Mouse (Mus musculus): ENCODE results near the gene Znhit1. TPM values are rescaled to one million over a fixed set of nuclear protein-coding genes. Genes with fewer than 3 reads are reported as not detected.

Gene Znhit1
- polyA plus RNA-seq, 1 experiment: 438 TPM

DNA sequence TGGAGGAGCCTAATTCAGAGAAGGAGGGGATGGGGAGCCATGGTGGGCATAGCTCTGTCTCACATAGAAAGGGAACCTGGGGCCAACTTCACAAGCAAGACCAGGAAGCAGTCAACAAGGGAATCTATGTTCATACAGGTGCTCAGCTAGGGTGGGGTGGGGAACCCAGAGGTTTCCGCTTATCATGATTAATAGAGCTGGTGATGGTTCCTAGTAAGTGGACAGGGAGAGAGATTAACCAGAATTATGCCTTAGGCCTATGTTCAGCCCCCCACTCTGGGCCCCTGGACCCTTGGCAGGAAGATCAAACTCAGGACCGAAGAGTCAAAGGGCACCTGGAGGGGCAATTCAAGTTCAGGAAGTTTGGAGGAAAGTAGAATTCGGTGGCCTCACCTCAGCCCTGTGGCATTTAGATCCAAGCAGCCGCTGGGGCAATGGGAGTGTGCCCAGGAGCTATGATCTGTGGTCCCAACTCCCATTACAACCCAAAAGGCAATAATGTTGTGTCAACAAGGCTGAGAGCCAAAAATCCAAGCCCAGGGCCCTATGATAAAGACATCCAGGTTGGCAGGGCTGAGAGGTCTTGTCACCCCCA is 20.9 kb downstream of the Znhit1 start:
- Histone ChIP-seq H3K36me3 (replicated peaks; ENCODE audit: low read length) (peaks cover 61% of the 10 kb centered on the region), H3K4me1 (peaks cover 44% of the 10 kb centered on the region), H3K4me3 (replicated peaks) (no peak overlapping the region), H3K27me3 (replicated peaks) (no peaks in the 10 kb centered on the region), H3K9me3 (no peaks in the 10 kb centered on the region)
- TF ChIP-seq FLI1 (IDR thresholded peaks at IDR 0.05; ENCODE audit: low read length): no peak
- no peak for TF ChIP-seq GATA1 (IDR thresholded peaks at IDR 0.05; ENCODE audit: borderline replicate concordance, low read length)

DNA sequence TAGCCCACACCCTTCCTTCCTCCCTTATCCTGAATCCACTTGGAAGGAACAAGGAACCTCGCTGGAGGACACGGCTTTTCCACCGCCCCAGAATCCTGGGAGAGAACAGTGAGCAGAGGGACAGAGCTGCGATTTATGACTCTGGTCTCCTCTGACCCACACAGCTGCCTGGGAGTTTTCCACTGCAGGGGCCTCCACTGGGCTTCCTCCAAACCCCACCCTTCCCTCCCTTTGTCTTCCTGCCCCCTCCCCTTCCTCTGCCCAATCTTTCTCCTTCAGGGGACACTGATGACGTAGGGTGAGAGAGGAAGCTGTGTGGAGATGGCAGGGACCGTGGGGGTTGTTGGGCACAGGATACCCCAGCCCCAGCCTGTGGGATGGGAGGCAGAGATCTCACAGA is 21.5 kb downstream of the Znhit1 start, which contains the start of gene Cldn15:
Gene Cldn15 (plus strand): TSS at position 286 of the 400 bp plus-strand sequence.
- peaks cover 49% of the 10 kb centered on the region for H3K4me1 ChIP-seq
- H3K9me3 ChIP-seq: no peaks in the 10 kb centered on the region
- no peaks in the 10 kb centered on the region for H3K27me3 ChIP-seq (replicated peaks)
- peaks cover 61% of the 10 kb centered on the region for H3K36me3 ChIP-seq (replicated peaks; ENCODE audit: low read length)
- TF ChIP-seq GATA1 (IDR thresholded peaks at IDR 0.05; ENCODE audit: borderline replicate concordance, low read length): no peak
- TF ChIP-seq FLI1 (IDR thresholded peaks at IDR 0.05; ENCODE audit: low read length): no peak
- H3K4me3 ChIP-seq (replicated peaks): no peak within 1 kb of the TSS

DNA sequence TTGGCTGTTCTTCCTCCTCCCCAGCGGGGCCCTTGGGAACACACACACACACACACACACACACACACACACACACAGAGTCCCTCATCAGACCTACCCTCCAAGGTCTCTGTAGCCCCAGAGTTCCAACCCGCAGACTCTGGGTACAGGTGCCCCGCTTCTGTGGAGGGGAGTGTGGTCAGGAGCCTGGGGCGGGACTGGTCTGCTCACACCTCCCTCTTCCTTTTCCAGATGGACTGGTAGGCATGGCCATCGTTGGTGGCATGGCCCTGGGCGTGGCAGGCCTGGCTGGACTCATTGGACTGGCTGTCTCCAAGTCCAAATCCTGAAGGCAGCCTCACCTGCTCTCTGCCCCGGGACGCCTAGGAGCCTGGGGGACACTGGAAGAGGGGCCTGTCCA is 22.1 kb downstream of the Znhit1 start:
- TF ChIP-seq FLI1 (IDR thresholded peaks at IDR 0.05; ENCODE audit: low read length): no peak
- TF ChIP-seq GATA1 (IDR thresholded peaks at IDR 0.05; ENCODE audit: borderline replicate concordance, low read length): no peak
- Histone ChIP-seq H3K4me1 (peaks cover 56% of the 10 kb centered on the region), H3K36me3 (replicated peaks; ENCODE audit: low read length) (peaks cover 62% of the 10 kb centered on the region), H3K9me3 (no peaks in the 10 kb centered on the region), H3K4me3 (replicated peaks) (no peak overlapping the region), H3K27me3 (replicated peaks) (no peaks in the 10 kb centered on the region)

DNA sequence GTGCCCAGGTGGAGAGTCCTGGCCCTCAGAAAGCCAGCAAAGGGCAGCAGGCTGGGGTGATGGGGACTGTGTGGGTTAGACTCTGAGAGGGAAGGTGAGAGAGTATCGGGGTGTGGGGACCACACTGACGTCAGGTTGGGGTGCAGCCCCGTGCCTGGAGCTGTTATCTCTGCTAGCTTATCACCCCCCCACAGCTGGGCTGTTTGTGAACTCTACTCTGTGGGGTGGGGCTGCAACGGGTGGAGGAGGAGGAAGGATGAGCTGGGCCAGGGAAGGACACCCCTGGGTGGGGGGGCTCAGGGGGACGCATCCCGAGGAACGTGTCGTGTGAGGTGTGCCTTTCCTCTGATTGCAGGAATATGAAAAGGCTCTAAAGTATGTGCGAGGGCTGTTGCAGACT is 22.6 kb downstream of the Znhit1 start:
- H3K27me3 ChIP-seq (replicated peaks): no peaks in the 10 kb centered on the region
- H3K9me3 ChIP-seq: no peaks in the 10 kb centered on the region
- TF ChIP-seq GATA1 (IDR thresholded peaks at IDR 0.05; ENCODE audit: borderline replicate concordance, low read length) (no peak), FLI1 (IDR thresholded peaks at IDR 0.05; ENCODE audit: low read length) (no peak)
- H3K4me3 ChIP-seq (replicated peaks): no peak overlapping the region
- H3K36me3 ChIP-seq (replicated peaks; ENCODE audit: low read length): peaks cover 64% of the 10 kb centered on the region
- H3K4me1 ChIP-seq: peaks cover 58% of the 10 kb centered on the region

DNA sequence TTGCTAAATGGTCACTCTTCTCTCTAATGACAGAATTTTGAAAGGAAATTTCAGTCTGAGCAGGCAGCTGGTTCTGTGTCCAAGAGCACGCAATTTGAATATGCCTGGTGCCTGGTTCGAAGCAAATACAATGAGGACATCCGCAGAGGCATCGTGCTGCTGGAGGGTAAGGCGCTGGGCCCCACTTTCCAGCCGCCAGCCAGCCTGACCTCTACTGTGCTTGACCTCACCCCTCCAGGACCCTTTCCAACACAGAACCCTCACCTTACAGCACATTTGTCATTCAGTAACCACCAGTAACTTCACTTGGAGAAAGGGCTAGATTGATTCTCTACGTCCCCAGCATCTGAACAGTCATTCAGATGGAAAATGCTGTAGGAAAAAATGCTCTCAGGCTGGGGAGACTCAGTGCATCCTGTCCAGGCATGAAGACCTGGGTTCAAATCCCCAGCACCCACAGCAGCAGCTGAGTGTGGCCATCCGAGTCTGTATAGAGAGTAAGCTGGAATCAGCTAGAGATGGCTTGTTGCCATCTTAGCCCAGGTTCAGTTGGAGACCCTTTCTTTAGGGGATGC is 24.8 kb downstream of the Znhit1 start:
- Histone ChIP-seq H3K4me3 (replicated peaks) (peak overlapping the region; percentile 92), H3K27me3 (replicated peaks) (no peaks in the 10 kb centered on the region), H3K9me3 (no peaks in the 10 kb centered on the region), H3K36me3 (replicated peaks; ENCODE audit: low read length) (peaks cover 69% of the 10 kb centered on the region), H3K4me1 (peaks cover 63% of the 10 kb centered on the region)
- TF ChIP-seq FLI1 (IDR thresholded peaks at IDR 0.05; ENCODE audit: low read length) (no peak), GATA1 (IDR thresholded peaks at IDR 0.05; ENCODE audit: borderline replicate concordance, low read length) (no peak)

DNA sequence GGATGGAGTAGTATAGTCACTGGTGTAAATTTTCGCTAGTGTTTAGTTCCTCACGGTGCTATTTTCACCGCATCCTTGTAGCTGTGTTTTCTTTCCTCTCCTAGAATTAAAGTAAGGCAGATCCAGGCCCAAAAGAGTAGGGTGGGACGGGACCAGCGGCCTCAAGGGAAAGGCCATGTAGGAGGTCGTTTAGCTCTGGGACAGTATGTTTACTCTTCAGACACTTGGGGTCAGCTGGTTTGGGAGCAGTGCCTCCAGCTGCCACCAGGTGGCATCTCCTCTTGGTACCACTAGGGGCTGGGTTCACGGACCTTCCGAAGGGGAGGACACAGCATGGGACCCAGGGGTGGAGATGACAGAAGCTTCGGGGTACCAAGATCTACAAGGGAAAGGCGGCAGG is 25.3 kb downstream of the Znhit1 start:
- Histone ChIP-seq H3K27me3 (replicated peaks) (no peaks in the 10 kb centered on the region), H3K9me3 (no peaks in the 10 kb centered on the region), H3K4me3 (replicated peaks) (peak overlapping the region; percentile 92), H3K4me1 (peaks cover 63% of the 10 kb centered on the region), H3K36me3 (replicated peaks; ENCODE audit: low read length) (peaks cover 66% of the 10 kb centered on the region)
- no peak for TF ChIP-seq FLI1 (IDR thresholded peaks at IDR 0.05; ENCODE audit: low read length)

DNA sequence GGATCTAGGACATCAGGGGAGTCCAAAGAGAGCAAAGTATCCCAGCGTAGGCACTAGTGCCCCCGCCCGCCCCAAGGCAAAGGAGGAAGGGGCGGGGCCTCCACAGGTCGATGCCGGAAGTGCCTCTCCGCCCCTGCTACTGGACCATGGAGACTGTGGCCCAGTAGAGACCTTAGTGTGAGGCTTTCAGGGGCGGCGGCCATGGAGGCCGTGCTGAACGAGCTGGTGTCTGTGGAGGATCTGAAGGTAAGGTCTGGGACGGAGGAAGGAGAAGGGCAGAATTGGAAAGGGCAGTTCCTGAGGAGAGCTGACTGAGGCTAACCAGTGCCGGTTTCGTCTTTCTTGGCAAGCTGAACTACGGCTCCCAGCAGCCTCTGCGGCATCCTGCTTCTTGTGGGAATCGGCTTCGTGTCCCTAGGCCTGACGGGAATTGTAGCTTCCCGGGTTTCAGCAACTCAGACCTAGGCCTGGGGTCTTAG is 25.8 kb downstream of the Znhit1 start:
- peak overlapping the region; percentile 92 for H3K4me3 ChIP-seq (replicated peaks)
- H3K36me3 ChIP-seq (replicated peaks; ENCODE audit: low read length): peaks cover 65% of the 10 kb centered on the region
- no peak for TF ChIP-seq GATA1 (IDR thresholded peaks at IDR 0.05; ENCODE audit: borderline replicate concordance, low read length)
- TF ChIP-seq FLI1 (IDR thresholded peaks at IDR 0.05; ENCODE audit: low read length): no peak
- no peaks in the 10 kb centered on the region for H3K27me3 ChIP-seq (replicated peaks)
- peaks cover 62% of the 10 kb centered on the region for H3K4me1 ChIP-seq
- H3K9me3 ChIP-seq: no peaks in the 10 kb centered on the region

DNA sequence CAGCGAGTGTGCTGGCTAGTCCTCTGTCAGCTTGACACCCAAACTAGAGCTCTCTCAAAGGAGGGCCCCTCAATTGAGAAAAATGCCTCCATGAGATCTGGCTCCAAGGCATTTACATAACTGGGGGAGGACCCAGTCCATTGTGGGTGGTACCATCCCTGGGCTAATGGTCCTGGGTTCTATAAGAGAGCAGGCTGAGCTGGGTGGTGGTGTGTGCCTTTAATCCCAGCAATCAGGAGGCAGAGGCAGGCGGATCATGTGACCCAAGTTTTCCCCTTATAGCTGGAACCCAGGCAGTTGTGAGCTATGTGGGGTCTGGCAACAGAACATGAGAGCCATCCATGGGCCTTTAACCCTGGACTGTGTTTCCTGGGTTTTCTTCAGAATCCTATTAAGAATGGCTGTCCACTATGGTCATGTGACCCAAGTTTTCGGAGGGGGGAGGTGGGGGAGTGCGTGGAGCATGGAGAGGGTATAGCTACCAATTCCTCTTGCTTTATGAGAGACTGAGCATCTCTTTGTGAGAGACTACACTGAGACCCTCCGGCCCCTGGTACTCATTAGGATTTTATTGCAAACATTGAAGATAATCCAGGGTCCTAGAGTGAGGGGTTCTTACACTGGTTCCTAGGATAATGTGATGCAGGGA is 26.4 kb downstream of the Znhit1 start:
- H3K36me3 ChIP-seq (replicated peaks; ENCODE audit: low read length): peaks cover 65% of the 10 kb centered on the region
- peaks cover 61% of the 10 kb centered on the region for H3K4me1 ChIP-seq
- peak overlapping the region; percentile 92 for H3K4me3 ChIP-seq (replicated peaks)
- no peaks in the 10 kb centered on the region for H3K9me3 ChIP-seq
- TF ChIP-seq FLI1 (IDR thresholded peaks at IDR 0.05; ENCODE audit: low read length): no peak
- TF ChIP-seq GATA1 (IDR thresholded peaks at IDR 0.05; ENCODE audit: borderline replicate concordance, low read length): no peak
- H3K27me3 ChIP-seq (replicated peaks): no peaks in the 10 kb centered on the region

DNA sequence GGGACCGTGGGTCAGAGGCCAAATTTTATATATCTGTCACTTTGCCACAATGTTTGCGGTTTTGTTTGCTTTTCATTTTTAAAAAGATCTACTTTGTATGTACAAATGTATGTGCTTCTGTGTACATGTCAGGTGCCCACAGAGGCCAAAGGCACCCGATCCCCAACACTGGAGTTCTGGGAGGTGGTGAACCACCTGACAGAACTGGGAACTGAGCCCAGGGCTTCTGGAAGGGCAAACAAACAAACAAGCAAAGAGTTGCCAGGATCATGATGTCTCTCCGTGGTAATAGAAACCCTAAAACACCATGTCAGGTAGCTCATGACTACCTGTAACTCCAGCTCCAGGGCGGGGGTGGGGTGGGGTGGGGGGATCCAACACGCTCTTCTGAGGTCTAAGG is 27.8 kb downstream of the Znhit1 start:
- no peak for TF ChIP-seq FLI1 (IDR thresholded peaks at IDR 0.05; ENCODE audit: low read length)
- TF ChIP-seq GATA1 (IDR thresholded peaks at IDR 0.05; ENCODE audit: borderline replicate concordance, low read length): no peak
- H3K27me3 ChIP-seq (replicated peaks): no peaks in the 10 kb centered on the region
- peaks cover 57% of the 10 kb centered on the region for H3K4me1 ChIP-seq
- H3K36me3 ChIP-seq (replicated peaks; ENCODE audit: low read length): peaks cover 61% of the 10 kb centered on the region
- H3K4me3 ChIP-seq (replicated peaks): no peak overlapping the region
- no peaks in the 10 kb centered on the region for H3K9me3 ChIP-seq

DNA sequence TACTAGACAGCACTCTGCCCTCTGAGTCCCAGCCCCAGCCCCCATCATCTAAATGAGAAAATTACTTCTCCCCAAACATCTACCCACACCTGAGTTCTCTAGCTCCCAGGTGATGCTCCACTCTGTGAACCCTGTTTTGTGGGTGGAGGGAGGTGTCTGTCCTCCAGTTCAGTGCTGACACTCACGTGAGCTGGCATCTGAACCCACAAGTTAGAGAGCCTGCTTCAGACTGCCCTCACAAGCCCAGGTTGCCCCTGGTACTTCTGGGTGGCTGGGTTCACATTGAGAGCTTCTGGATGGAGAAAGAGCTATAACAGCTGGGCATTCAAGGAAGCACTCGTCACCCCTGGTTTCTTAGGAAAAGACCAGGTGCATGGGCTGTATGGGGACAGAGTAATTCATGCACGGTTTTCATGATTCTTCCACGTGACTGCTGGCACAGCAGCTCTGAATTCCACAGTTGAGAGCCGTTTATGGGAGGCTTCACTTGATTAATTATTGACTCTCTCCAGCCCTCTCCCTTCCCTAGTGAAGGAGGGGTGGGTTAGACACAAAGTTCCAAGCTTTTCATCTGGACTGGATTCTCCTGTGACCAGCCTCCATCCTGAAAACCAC is 28.7 kb downstream of the Znhit1 start:
- peaks cover 57% of the 10 kb centered on the region for H3K4me1 ChIP-seq
- no peak overlapping the region for H3K4me3 ChIP-seq (replicated peaks)
- TF ChIP-seq FLI1 (IDR thresholded peaks at IDR 0.05; ENCODE audit: low read length): no peak
- TF ChIP-seq GATA1 (IDR thresholded peaks at IDR 0.05; ENCODE audit: borderline replicate concordance, low read length): no peak

More for the DNA sequence above, 28.7 kb downstream of the Znhit1 start:
- Histone ChIP-seq H3K36me3 (replicated peaks; ENCODE audit: low read length) (peaks cover 53% of the 10 kb centered on the region), H3K9me3 (no peaks in the 10 kb centered on the region), H3K27me3 (replicated peaks) (no peaks in the 10 kb centered on the region)

Measured in megakaryocyte, embryonic 14.5 days (primary cell).